Mouse (Mus musculus) heart, adult 18-20 months (tissue): Measurements from ENCODE around the gene Polr3g. TPM values are rescaled to one million over a fixed set of nuclear protein-coding genes. Genes with fewer than 3 reads are reported as not detected.
"Not testable (repeated sequence)": the region's sequence is repeated elsewhere in the genome, so short reads cannot be mapped to it uniquely, and the experiment has no call there.

Experiments
- DNase-seq, 2 experiments: peaks; one replicate each; pipeline ENCODE4 v3.0.0; 2021 to 2022; ENCODE audit warnings: mixed read lengths in 1 of 2
- long read RNA-seq, 2 experiments: library from polyadenylated mRNA; stranded (forward); transcript quantifications; one replicate each; pipeline ENCODE4 v2.0.0; 2021
- total RNA-seq, 2 experiments: library from RNA; stranded (reverse); gene quantifications; 2 replicates each; pipeline ENCODE4 v1.2.3; 2021

The Polr3g gene
- 1 to 10 TPM; 3.0 to 4.8 TPM for total RNA-seq
- long read RNA-seq, experiment 1, result 0 reads
- long read RNA-seq, experiment 2, partial matches to known transcripts, result 0 of 1 reads
- long read RNA-seq, experiment 2, other reads (novel, unspliced or antisense), result 0 of 1 reads

- DNase-seq, result peak; percentile 96 to 99
Observed at GRCm38 (mm10) chr13:81710775-81711545, at the start of gene Polr3g, which contains the start of gene Mblac2. TSS of gene Polr3g (minus strand) at chr13:81711013. TSS of gene Mblac2 (plus strand) at chr13:81711341.

DNA sequence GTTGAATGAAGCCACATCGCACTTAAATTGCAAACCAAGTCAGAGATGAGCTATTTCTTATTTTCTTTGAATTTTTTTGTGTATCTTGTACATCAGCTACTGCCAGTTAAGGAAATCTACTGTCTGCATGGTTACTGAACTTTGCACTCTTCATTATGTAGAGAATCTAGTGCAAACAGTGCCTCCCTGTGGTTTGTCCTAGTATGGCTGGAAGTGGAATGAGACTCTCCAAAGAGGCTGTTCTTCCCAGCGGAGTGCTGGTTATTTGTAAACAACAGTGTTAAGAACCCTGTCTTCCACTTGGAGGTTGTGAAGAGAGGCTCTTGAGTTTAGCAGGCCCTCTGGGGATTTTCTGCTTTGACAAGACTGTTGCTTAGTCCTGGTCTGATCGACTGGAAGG is 49.6 kb upstream of the Polr3g start:
- peak; percentile 18 to 72 for DNase-seq

GRCm38 (mm10) chr13:81757058-81757660 is 46.3 kb upstream of the Polr3g start:
- DNase-seq, result peak; percentile 45 to 46

DNA sequence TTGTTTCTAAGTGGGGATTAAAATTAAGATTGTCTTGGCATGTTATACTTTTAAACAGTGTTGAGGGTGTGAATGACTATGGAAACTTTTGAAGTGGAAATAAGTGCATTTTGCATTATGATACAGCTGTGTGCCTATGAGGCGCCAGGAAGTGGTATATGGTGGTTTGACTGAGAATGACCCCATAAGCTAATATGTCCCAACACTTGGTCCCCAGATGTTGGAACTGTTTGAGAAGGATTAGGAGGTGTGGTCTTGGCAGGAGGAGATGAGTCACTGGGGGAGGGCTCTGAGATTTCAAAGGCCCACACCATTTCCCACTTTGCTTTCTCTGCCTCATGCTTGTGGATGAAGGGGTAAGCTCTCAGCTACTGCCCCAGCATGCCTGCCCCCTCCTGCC is 44.5 kb upstream of the Polr3g start:
- DNase-seq, result no peak

GRCm38 (mm10) chr13:81754878-81755277 is 44.1 kb upstream of the Polr3g start:
- peak; percentile 24 for DNase-seq

DNA sequence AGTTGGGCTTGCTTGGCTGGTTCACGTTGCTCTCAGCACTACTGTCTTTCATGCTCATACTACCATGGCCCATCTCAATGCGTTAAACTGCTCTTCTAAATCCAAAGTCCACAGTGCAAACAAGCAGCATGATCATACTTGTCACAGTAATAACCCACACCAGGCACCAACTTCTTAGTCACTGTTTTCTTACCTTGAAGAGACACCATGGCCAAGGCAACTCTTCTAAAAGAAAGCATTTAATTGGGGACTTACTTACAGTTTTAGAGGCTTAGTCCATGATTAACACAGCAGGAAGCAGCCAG is 33.2 kb upstream of the Polr3g start:
- no peak for DNase-seq

GRCm38 (mm10) chr13:81743391-81744091 is 32.7 kb upstream of the Polr3g start:
- no peak for DNase-seq

DNA sequence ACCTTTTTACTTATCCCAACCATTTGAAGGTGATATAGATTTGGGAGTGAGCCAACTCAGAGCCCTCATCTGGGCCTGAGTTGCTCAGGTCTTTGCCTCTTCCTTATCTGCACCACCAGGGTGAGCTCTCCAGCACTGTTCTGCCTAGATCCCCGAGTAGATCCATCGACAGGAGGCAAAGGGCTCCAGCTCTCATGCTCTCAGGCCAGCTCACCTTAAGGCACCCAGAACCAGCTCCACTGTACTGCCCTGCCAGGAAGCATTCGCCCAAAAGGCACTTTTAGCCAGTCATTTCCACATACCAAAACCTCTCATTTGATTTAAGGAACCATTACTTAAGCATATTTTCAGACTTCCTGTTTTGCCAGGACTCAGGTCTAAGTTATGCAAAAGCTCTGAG is 30.1 kb upstream of the Polr3g start:
- DNase-seq, result no peak

DNA sequence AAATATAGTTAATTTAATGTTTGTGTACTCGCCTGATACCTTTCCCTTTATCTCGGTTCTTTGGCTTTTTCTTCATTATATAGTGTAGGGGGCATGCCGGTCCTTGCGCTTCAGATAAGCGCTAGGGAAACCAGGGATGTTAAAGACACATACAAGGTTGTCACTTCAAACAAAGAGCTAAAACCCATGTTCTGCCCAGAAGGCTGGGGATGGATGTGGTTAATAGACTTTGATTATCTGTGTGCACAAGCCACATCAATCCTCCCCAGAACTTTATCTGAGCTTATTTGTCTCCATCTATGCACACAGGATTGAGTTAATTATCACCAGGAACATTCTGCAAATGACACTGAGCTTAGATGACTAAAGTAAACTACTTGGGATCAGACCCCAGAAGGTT is 25.8 kb upstream of the Polr3g start:
- DNase-seq, result no peak

DNA sequence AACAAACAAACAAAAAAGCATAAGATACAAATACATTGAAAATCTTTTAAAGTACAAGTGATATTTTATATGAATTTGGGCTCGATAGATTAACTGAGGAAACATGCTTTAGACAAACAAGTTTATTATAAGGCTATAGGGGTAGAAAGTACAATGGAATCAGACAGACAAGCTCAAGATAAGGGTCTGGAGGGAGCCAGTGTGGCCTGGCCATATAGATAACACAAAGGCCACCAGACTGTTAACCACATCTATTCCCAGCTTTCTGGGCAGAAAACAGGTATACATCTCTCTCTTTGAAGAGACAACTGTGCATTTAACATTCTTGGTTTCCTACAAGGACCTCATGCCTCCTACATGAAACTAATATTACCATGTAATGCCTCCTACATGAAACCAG is 19.5 kb upstream of the Polr3g start:
- no peak for DNase-seq

- no peak for DNase-seq
Observed at GRCm38 (mm10) chr13:81729102-81729501, 18.3 kb upstream of the Polr3g start.

DNA sequence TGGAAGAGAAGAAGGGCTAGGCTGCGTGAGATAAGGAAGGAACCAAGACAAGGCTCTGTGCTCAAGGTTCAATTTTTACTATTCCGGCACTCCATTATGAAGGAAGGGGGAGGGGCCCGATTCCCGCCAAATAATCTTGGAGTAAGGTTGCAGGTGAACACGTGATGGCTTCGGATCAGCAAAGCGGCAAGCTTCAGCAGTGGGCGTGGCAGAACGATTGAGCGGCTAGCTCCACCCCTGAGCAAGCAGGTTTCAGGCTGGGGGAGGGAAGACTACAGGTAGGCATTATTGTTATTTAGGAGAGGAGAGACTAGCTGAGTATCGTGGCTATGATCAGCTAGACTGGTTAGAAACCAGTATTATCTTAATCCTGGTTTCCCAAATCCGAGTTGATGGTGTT is 17.3 kb upstream of the Polr3g start:
- not testable (repeated sequence) for DNase-seq

DNA sequence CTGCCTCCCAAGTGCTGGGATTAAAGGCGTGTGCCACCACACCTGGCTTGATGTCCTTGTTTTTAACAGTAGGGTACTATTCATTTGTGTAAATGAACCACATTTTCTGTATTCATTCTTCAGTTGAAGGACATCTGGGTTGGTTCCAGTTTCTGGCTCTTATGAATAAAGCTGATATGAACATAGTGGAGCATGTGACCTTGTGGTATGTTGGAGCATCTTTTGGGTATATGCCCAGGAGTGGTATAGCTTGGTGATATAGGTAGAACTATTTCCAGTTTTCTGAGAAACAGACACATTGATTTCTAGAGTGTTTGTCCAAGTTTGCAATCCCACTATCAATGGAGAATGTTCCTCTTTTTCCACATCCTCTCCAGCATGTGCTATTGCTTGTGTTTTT is 3.1 kb upstream of the Polr3g start:
- no peak for DNase-seq

DNA sequence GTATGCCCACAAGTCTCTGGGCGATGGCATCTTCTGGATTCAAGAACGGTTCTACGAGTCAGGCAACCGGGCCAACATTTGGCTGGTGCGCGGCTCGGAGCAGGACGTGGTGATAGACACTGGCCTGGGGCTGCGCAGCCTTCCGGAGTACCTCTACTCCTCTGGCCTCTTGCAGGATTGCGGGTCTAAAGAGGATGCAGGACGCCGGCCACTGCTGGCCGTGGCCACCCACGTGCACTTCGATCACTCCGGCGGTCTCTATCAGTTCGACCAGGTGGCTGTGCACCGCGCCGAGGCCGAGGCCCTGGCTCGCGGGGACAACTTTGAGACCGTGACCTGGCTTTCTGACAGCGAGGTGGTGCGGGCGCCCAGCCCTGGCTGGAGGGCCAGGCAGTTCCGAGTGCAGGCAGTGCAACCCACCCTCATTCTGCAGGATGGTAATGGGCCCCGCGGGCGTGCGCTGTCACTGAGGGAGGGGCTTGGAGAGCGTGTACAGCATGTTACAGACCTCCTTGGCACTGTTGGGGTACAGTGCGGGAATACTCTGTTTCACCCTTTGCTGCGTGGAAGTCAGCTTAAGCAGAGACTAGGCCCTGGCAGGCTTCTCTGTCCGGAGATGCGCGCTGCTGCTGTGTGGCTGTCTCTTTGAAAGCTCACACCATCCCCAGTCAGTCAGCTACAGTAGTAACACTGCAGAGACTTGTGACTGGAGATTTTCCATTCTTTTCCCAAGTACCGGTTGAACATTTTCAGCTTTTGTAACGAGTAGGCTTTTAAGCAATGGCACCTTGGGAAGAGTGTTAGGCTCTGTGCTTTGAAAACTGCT is 946 bp upstream of the Polr3g start:
- peak in 1 of 2 experiments; percentile 25 for DNase-seq

DNA sequence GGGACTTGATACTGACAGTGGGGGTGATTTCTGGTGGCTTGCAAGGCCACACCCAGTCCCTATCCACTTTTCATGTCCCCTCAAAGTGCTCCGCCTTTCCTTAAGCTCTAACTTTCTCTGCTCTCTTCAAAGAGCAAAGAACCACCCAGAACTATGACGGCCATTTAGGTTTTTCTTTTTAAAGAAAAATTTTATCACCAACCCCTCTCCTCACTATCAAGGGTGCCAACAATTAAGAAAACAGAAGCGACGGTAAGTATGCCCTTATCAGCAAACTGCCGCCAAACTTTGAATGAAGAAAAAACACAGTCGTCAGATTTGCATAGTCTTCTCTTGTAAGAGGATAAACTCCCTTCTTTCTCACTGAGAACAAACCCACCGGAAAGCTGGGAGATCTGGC is 547 bp downstream of the Polr3g start:
- DNase-seq, result no peak

DNA sequence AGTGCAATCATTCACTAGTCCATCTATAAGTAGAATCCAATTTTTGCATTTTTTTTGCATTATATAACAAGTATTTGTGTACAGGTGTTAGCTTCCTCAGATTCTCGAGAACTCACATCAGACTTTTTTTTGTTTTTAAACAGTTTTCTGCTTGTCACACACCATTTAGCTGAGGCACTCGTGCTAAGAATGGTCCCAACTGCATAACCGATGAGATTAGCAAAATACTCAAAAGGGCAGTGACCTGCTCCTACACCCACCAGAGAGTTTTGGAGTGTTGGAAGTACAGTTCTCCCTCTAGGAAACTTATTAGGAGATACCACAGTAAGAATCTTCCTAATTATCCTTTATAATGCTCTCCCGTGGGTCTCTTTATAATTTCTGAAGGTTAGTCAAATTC is 1.0 kb downstream of the Polr3g start:
- DNase-seq, result no peak

DNA sequence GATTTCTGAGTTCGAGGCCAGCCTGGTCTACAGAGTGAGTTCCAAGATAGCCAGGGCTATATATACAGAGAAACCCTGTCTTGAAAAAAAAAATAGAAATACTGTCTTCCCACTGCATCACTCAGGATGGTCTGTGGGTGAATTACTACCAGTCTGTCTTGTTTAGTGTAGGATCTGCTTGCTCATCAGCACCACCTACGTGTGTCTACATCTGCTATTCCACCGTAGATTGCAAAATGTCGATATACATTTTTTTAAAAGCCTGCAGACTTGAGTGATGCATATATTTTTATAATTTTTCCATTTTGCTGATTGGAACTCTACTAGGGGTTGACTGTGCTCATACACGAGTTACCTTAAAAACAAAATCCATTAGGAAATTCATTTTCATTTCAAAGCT is 4.5 kb downstream of the Polr3g start:
- no peak for DNase-seq

DNA sequence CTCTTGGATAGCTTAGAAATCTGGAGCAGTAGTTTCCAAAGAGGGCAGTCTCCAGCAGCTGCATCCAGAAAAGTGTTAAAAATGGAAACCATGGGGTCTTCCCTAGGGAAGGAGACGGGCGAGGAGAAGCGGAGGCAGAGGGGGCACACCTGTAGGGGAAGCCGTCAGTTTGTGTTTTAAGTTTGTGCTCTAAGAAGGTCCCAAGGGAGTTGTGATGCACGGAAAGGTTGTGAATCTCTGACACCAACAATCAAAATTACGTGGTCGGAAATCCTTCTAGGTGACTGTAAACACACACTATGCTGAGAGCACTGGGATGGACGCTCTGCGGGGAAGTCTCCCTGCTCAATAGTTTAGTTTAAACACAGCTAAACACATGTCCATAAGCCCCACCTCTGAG is 7.2 kb downstream of the Polr3g start:
- no peak for DNase-seq

GRCm38 (mm10) chr13:81703148-81703547 is 7.7 kb downstream of the Polr3g start:
- DNase-seq, result no peak

GRCm38 (mm10) chr13:81694446-81694845 is 16.4 kb downstream of the Polr3g start:
- DNase-seq, result no peak

DNA sequence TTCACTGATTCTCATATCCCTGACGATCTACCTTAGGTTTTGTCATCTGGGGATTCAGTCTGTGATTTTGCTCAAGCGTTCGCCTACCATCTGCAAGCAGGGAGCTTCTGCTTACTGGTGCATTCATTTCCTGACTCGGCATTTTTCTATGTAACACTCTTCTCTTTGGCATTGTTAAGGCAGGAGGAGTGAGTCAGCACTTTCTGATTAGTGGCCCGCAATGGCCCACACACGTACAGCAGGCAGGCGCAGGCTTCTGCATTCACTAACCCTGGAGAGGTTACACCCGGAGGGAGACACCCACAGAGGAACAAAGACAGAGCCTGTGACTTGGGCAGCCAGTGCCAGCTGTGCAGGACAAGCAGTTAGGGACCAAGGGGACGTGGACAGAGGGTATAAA is 19.2 kb downstream of the Polr3g start:
- DNase-seq, result peak; percentile 52 to 60

- DNase-seq, result peak; percentile 57 to 60
Observed at GRCm38 (mm10) chr13:81690477-81690876, 20.3 kb downstream of the Polr3g start.
